Mouse (Mus musculus) ES-Bruce4 (cell line): ENCODE measurements around the gene Taf1c.

Experiments used
- CTCF ChIP-seq: IDR thresholded peaks from one replicate; pipeline ENCODE4 v1.8.1; 2011; ENCODE audit warnings: low read depth, low read length
- POLR2A ChIP-seq: IDR thresholded peaks from one replicate; pipeline ENCODE4 v1.8.1; 2011; ENCODE audit warnings: low read length; ENCODE audit not compliant: insufficient read depth

DNA sequence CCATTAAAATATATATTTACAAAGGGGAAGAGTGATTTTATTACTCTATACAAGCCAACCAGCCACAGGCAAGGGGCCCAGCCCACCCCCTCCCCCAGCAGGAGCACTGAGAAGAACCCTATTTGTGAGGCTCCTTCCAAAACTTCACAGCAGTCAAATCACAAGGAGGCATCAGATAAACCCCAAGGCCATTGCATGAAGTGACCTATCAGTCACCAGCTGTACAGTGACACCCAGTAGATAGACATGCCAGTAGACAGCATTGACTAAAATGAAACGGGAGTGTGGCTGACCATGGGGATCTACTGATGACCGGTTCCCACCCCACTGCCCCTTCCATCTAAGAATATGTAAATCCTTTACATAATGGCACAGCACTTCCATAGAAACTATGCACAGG is 52.1 kb downstream of the Taf1c start:
- no peak for TF ChIP-seq POLR2A
- TF ChIP-seq CTCF: no peak
